Comparison of ENCODE assay signal across 8 mouse cellular contexts in genomic region chr9:72693081-72693696, GRCm38 (mm10). TPM values are rescaled to one million over a fixed set of nuclear protein-coding genes. Genes with fewer than 3 reads are reported as not detected.
A peak's percentile ranks its signal among the peaks of the same experiment; 100 is the strongest.
DNase-seq lines count a peak whose midpoint lies in the region; ATAC-seq lines count a peak whose summit lies in the region.

No protein-coding gene starts in this region.

- peaks cover 29% of the 10 kb centered on the region for H3K4me1 ChIP-seq in heart, embryonic 10.5 days
- H3K4me1 ChIP-seq in neural tube, embryonic 12.5 days = peaks cover 25% of the 10 kb centered on the region
- peaks cover 55% of the 10 kb centered on the region for H3K4me1 ChIP-seq in heart, embryonic 16.5 days (ENCODE audit: control insufficient read depth, insufficient read depth, low read length)
- H3K4me1 ChIP-seq in neural tube, embryonic 14.5 days (ENCODE audit: control insufficient read depth, insufficient read depth, low read length) = peaks cover 18% of the 10 kb centered on the region

- ATAC-seq in neural tube, embryonic 12.5 days (ENCODE audit: low FRiP score, low read depth) = no peak
- ATAC-seq in heart, embryonic 16.5 days (replicated peaks; ENCODE audit: extremely low read depth, insufficient read depth, low FRiP score) = no peak
- peak; percentile 64; the same call in 1 of the 2 replicates for ATAC-seq in neural tube, embryonic 14.5 days (ENCODE audit: low read depth)

- H3K36me3 ChIP-seq in heart, embryonic 10.5 days = peaks cover 93% of the 10 kb centered on the region
- peaks cover 66% of the 10 kb centered on the region for H3K36me3 ChIP-seq in neural tube, embryonic 12.5 days
- peaks cover 46% of the 10 kb centered on the region for H3K36me3 ChIP-seq in heart, embryonic 16.5 days (ENCODE audit: control insufficient read depth, insufficient read depth)
- H3K36me3 ChIP-seq in neural tube, embryonic 14.5 days (ENCODE audit: control insufficient read depth, insufficient read depth, low read length) = peaks cover 49% of the 10 kb centered on the region

- H3K27ac ChIP-seq in heart, embryonic 10.5 days = no peak overlapping the region
- H3K27ac ChIP-seq in neural tube, embryonic 12.5 days = peak overlapping the region; percentile 15; the same call in 1 of the 2 replicates
- H3K27ac ChIP-seq in heart, embryonic 16.5 days (ENCODE audit: low read length) = peak overlapping the region; percentile 45
- H3K27ac ChIP-seq in neural tube, embryonic 14.5 days (ENCODE audit: low read depth, low read length) = peak overlapping the region; percentile 48; the same call in 1 of the 2 replicates

- no peak overlapping the region for H3K9ac ChIP-seq in neural tube, embryonic 12.5 days
- H3K9ac ChIP-seq in heart, embryonic 16.5 days (ENCODE audit: low read length) = no peak overlapping the region
- no peak overlapping the region for H3K9ac ChIP-seq in neural tube, embryonic 14.5 days (replicated peaks; ENCODE audit: low read depth, low read length)

- no peak overlapping the region for H3K4me3 ChIP-seq in heart, embryonic 10.5 days
- H3K4me3 ChIP-seq in neural tube, embryonic 12.5 days = no peak overlapping the region
- H3K4me3 ChIP-seq in heart, embryonic 16.5 days (ENCODE audit: low read length) = no peak overlapping the region
- H3K4me3 ChIP-seq in neural tube, embryonic 14.5 days (ENCODE audit: low read depth, low read length) = no peak overlapping the region

- H3K9me3 ChIP-seq in heart, embryonic 10.5 days = no peaks in the 10 kb centered on the region
- H3K9me3 ChIP-seq in neural tube, embryonic 12.5 days = no peaks in the 10 kb centered on the region
- H3K9me3 ChIP-seq in heart, embryonic 16.5 days (replicated peaks; ENCODE audit: control insufficient read depth, low read length) = no peaks in the 10 kb centered on the region
- H3K9me3 ChIP-seq in neural tube, embryonic 14.5 days (ENCODE audit: control insufficient read depth, low read length) = no peaks in the 10 kb centered on the region

- peak; percentile 91 for DNase-seq in heart, adult 11 months
- no peak for DNase-seq in heart, embryonic 10.5 days (ENCODE audit: low spot score)
- no peak for DNase-seq in neural tube, embryonic 10.5 days (ENCODE audit: extremely low spot score, low spot score)
- DNase-seq in embryo, embryonic 10 days (ENCODE audit: low spot score) = no peak
- no peak for DNase-seq in ovary, postnatal 10 days (ENCODE audit: low spot score)

- no peak overlapping the region for H3K4me2 ChIP-seq in neural tube, embryonic 12.5 days (replicated peaks)
- no peak overlapping the region for H3K4me2 ChIP-seq in heart, embryonic 16.5 days (ENCODE audit: low read depth, low read length)
- peak overlapping the region; percentile 11; the same call in 1 of the 2 replicates for H3K4me2 ChIP-seq in neural tube, embryonic 14.5 days (ENCODE audit: low read depth, low read length)

- no peaks in the 10 kb centered on the region for H3K27me3 ChIP-seq in heart, embryonic 10.5 days (ENCODE audit: insufficient read depth, poor library complexity, severe bottlenecking)
- no peaks in the 10 kb centered on the region for H3K27me3 ChIP-seq in neural tube, embryonic 12.5 days (replicated peaks)
- no peaks in the 10 kb centered on the region for H3K27me3 ChIP-seq in heart, embryonic 16.5 days (ENCODE audit: control insufficient read depth, insufficient read depth, low read length)
- H3K27me3 ChIP-seq in neural tube, embryonic 14.5 days (ENCODE audit: control insufficient read depth, insufficient read depth, low read length) = no peaks in the 10 kb centered on the region

- 75% methylated on average over 24 of the region's 24 CpGs for WGBS in heart, embryonic 10.5 days
- WGBS in neural tube, embryonic 12.5 days = 54% methylated on average over 24 of the region's 24 CpGs
- WGBS in heart, embryonic 16.5 days = 62% methylated on average over 24 of the region's 24 CpGs
- WGBS in neural tube, embryonic 14.5 days = 30% methylated on average over 24 of the region's 24 CpGs

RNA-seq across cellular contexts. Expression of gene Nedd4, which starts 31.0 kb away (rescaled TPM):
- polyA plus RNA-seq in heart, embryonic 10.5 days (2016; fragmentation: Nextera tagmentation; extraction: Ambion mirVana) = 515 and 584 TPM in 2 replicates
- polyA plus RNA-seq in neural tube, embryonic 12.5 days (2016; fragmentation: Nextera tagmentation; extraction: Ambion mirVana) = 605 and 637 TPM in 2 replicates
- polyA plus RNA-seq in heart, embryonic 16.5 days (2015; fragmentation: Nextera tagmentation; extraction: Ambion mirVana) = 428 and 482 TPM in 2 replicates
- polyA plus RNA-seq in neural tube, embryonic 14.5 days (2014; fragmentation: Nextera tagmentation; extraction: Ambion mirVana) = 439 and 545 TPM in 2 replicates
